Mouse (Mus musculus): ENCODE measurements around the gene C6. TPM values are rescaled to one million over a fixed set of nuclear protein-coding genes. Genes with fewer than 3 reads are reported as not detected.

The C6 gene
- polyA plus RNA-seq, 1 experiment from 2014 or later: 0.16 TPM

DNA sequence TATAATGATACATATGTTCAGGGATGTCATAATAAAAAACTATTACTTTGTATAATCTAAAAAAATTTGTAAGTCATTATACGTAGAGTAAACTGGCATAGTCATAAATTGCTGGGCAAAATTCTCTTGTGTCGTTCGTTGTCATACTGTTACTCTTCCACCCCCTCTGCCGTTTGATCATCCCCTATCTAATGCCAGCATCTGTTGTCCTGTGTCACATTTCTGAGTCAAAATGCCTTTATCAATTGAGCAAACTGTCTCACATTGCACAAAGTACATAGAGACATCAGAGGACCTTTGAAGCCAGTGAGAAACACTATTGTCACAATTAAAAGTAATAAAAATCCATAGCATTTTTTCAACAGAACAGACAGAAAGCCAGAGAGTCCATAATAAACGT lies 88.0 kb downstream of the C6 start:
- 90% methylated on average over 5 of the region's 5 CpGs for WGBS
- Histone ChIP-seq H3K27ac (ENCODE audit: low read depth, low read length) (no peak overlapping the region), H3K9ac (ENCODE audit: low read depth, low read length) (no peak overlapping the region), H3K4me1 (ENCODE audit: control insufficient read depth, insufficient read depth, low read depth, low read length) (no peaks in the 10 kb centered on the region), H3K4me3 (ENCODE audit: low read length) (no peak overlapping the region), H3K27me3 (replicated peaks; ENCODE audit: control insufficient read depth, insufficient read depth, low read length) (no peaks in the 10 kb centered on the region), H3K4me2 (ENCODE audit: low read length) (no peak overlapping the region), H3K36me3 (ENCODE audit: control insufficient read depth, insufficient read depth, low read length) (no peaks in the 10 kb centered on the region), H3K9me3 (ENCODE audit: control insufficient read depth, low read length) (no peaks in the 10 kb centered on the region)
- no peak for ATAC-seq

DNA sequence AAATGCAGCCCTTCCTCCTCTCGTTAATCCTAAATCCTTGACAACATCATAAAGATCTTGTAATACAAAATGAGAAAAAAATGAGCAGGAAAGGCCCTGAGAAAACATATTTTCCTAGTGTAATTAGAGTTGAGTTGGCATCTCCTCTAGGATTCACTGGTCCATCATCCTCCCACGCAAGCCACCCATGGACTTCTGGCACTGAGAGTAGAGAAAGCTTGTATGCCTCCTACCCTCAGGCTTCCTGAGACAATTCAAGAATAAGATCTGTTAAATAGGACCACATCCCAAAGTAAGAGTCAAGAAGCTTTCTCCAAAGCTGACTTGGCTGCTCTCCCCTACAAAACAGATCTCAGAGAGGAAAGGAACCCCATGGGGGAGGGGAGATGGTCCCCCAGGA lies 88.7 kb downstream of the C6 start:
- Histone ChIP-seq H3K9ac (ENCODE audit: low read depth, low read length) (no peak overlapping the region), H3K36me3 (ENCODE audit: control insufficient read depth, insufficient read depth, low read length) (no peaks in the 10 kb centered on the region), H3K27ac (ENCODE audit: low read depth, low read length) (no peak overlapping the region), H3K27me3 (replicated peaks; ENCODE audit: control insufficient read depth, insufficient read depth, low read length) (no peaks in the 10 kb centered on the region), H3K9me3 (ENCODE audit: control insufficient read depth, low read length) (no peaks in the 10 kb centered on the region), H3K4me2 (ENCODE audit: low read length) (no peak overlapping the region), H3K4me3 (ENCODE audit: low read length) (no peak overlapping the region), H3K4me1 (ENCODE audit: control insufficient read depth, insufficient read depth, low read depth, low read length) (no peaks in the 10 kb centered on the region)
- 87% methylated on average over 2 of the region's 2 CpGs for WGBS
- no peak for ATAC-seq

- no peaks in the 10 kb centered on the region for H3K36me3 ChIP-seq (ENCODE audit: control insufficient read depth, insufficient read depth, low read length)
- no peak overlapping the region for H3K4me3 ChIP-seq (ENCODE audit: low read length)
- H3K4me2 ChIP-seq (ENCODE audit: low read length): no peak overlapping the region
- H3K27ac ChIP-seq (ENCODE audit: low read depth, low read length): no peak overlapping the region
- ATAC-seq: no peak
- WGBS: 89% methylated on average over 10 of the region's 10 CpGs
- H3K27me3 ChIP-seq (replicated peaks; ENCODE audit: control insufficient read depth, insufficient read depth, low read length): no peaks in the 10 kb centered on the region
- H3K9ac ChIP-seq (ENCODE audit: low read depth, low read length): no peak overlapping the region
- no peaks in the 10 kb centered on the region for H3K9me3 ChIP-seq (ENCODE audit: control insufficient read depth, low read length)
- no peaks in the 10 kb centered on the region for H3K4me1 ChIP-seq (ENCODE audit: control insufficient read depth, insufficient read depth, low read depth, low read length)
These were observed 89.9 kb downstream of the C6 start for GRCm38 (mm10) chr15:4816752-4817493.

DNA sequence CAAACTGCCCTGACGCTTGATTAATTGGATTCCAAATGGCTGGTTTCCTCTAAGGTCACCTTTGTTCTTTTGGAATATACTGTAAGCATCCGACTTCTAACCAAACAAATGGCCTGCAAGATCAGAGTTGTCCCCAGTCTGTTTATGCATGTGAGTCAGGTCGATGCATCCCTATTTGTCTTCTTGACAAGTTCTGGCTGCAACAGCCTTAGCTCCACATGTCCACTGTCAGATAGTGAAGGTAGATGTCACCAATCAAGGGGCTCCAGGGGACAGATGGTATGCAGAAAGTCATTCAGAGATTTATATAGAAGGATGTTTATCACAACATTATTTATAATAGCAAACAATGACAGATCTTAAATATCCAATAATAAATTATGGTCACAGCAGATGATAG lies 91.5 kb downstream of the C6 start:
- ATAC-seq: peak; percentile 88
- WGBS: 59% methylated on average over 3 of the region's 3 CpGs
- Histone ChIP-seq H3K4me3 (ENCODE audit: low read length) (no peak overlapping the region), H3K27ac (ENCODE audit: low read depth, low read length) (no peak overlapping the region), H3K36me3 (ENCODE audit: control insufficient read depth, insufficient read depth, low read length) (no peaks in the 10 kb centered on the region), H3K9ac (ENCODE audit: low read depth, low read length) (no peak overlapping the region), H3K9me3 (ENCODE audit: control insufficient read depth, low read length) (no peaks in the 10 kb centered on the region), H3K27me3 (replicated peaks; ENCODE audit: control insufficient read depth, insufficient read depth, low read length) (no peaks in the 10 kb centered on the region), H3K4me1 (ENCODE audit: control insufficient read depth, insufficient read depth, low read depth, low read length) (no peaks in the 10 kb centered on the region), H3K4me2 (ENCODE audit: low read length) (no peak overlapping the region)

DNA sequence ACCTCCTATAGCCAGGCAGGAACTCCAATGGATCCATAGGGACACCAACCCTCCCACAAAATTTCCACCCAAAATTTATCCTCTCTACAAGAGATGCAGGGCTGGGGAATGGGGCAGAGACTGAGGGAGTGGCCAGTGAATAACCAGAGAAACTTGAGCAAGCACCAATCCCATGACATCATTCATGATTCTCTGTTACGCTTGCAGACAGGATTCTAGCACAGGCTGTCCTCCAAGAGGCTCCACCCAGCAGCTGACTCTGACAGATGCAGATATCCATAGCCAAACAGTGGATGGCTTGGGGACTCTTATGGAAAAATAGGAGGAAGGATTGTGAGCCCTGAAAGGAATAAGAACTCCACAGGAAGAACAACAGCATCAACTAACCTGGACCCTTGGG lies 94.2 kb downstream of the C6 start:
- H3K27me3 ChIP-seq (replicated peaks; ENCODE audit: control insufficient read depth, insufficient read depth, low read length): no peaks in the 10 kb centered on the region
- H3K27ac ChIP-seq (ENCODE audit: low read depth, low read length): no peak overlapping the region
- ATAC-seq: no peak
- H3K4me2 ChIP-seq (ENCODE audit: low read length): no peak overlapping the region
- H3K9me3 ChIP-seq (ENCODE audit: control insufficient read depth, low read length): no peaks in the 10 kb centered on the region
- no peaks in the 10 kb centered on the region for H3K4me1 ChIP-seq (ENCODE audit: control insufficient read depth, insufficient read depth, low read depth, low read length)
- H3K9ac ChIP-seq (ENCODE audit: low read depth, low read length): no peak overlapping the region
- H3K36me3 ChIP-seq (ENCODE audit: control insufficient read depth, insufficient read depth, low read length): no peaks in the 10 kb centered on the region
- 88% methylated on average over 1 of the region's 1 CpGs for WGBS
- no peak overlapping the region for H3K4me3 ChIP-seq (ENCODE audit: low read length)

DNA sequence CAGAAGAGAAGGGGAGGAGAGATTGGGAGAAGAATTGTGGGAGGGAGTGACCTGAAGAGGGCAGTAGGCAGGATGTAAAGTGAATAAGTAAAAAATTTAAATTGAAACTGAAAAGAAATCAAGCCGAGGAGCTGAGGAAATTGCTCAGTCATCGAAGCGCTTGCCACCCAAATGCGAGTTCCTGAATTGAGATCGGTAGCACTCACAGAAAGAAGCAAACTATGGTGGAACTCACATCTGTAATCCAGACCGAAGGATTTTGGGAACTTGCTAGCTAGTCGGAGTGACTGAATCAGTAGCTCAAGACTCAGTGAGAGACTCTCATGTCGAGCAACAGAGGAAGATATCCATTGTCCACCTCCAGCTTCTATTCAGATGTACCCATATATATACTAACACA lies 94.8 kb downstream of the C6 start:
- H3K27ac ChIP-seq (ENCODE audit: low read depth, low read length): no peak overlapping the region
- WGBS: 92% methylated on average over 8 of the region's 8 CpGs
- H3K4me1 ChIP-seq (ENCODE audit: control insufficient read depth, insufficient read depth, low read depth, low read length): no peaks in the 10 kb centered on the region
- no peaks in the 10 kb centered on the region for H3K27me3 ChIP-seq (replicated peaks; ENCODE audit: control insufficient read depth, insufficient read depth, low read length)
- H3K36me3 ChIP-seq (ENCODE audit: control insufficient read depth, insufficient read depth, low read length): no peaks in the 10 kb centered on the region
- no peak for ATAC-seq
- H3K4me3 ChIP-seq (ENCODE audit: low read length): no peak overlapping the region
- no peak overlapping the region for H3K9ac ChIP-seq (ENCODE audit: low read depth, low read length)
- H3K4me2 ChIP-seq (ENCODE audit: low read length): no peak overlapping the region
- no peaks in the 10 kb centered on the region for H3K9me3 ChIP-seq (ENCODE audit: control insufficient read depth, low read length)

- Histone ChIP-seq H3K9ac (ENCODE audit: low read depth, low read length) (no peak overlapping the region), H3K9me3 (ENCODE audit: control insufficient read depth, low read length) (no peaks in the 10 kb centered on the region), H3K27me3 (replicated peaks; ENCODE audit: control insufficient read depth, insufficient read depth, low read length) (no peaks in the 10 kb centered on the region), H3K4me2 (ENCODE audit: low read length) (no peak overlapping the region), H3K4me1 (ENCODE audit: control insufficient read depth, insufficient read depth, low read depth, low read length) (no peaks in the 10 kb centered on the region), H3K27ac (ENCODE audit: low read depth, low read length) (no peak overlapping the region), H3K4me3 (ENCODE audit: low read length) (no peak overlapping the region), H3K36me3 (ENCODE audit: control insufficient read depth, insufficient read depth, low read length) (no peaks in the 10 kb centered on the region)
- ATAC-seq: no peak
These were observed 100.8 kb downstream of the C6 start for GRCm38 (mm10) chr15:4827736-4828135.

GRCm38 (mm10) chr15:4836354-4836753 lies 109.4 kb downstream of the C6 start:
- H3K4me2 ChIP-seq (ENCODE audit: low read length): no peak overlapping the region
- WGBS: 90% methylated on average over 3 of the region's 3 CpGs

DNA sequence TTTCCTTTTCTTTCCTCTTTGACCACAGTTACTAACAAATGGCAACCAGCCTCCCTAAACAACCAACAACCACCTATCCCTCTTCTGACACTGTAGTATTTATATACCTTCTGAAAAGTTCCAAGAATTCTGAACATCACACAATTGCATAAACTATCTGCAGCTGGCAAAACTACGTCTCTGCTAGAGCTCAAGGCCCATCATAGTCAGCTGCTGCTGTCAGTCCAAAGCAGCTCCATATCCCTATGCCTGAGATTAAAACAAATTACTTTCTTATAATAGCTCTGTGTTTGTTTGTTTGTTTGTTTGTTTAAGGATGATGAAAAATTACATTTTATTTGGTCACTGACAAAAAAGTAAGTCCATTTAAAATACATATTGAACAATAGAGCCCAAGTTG lies 123.0 kb downstream of the C6 start:
- Histone ChIP-seq H3K4me2 (ENCODE audit: low read length) (no peak overlapping the region), H3K36me3 (ENCODE audit: control insufficient read depth, insufficient read depth, low read length) (no peaks in the 10 kb centered on the region), H3K27me3 (replicated peaks; ENCODE audit: control insufficient read depth, insufficient read depth, low read length) (no peaks in the 10 kb centered on the region), H3K4me1 (ENCODE audit: control insufficient read depth, insufficient read depth, low read depth, low read length) (no peaks in the 10 kb centered on the region), H3K9me3 (ENCODE audit: control insufficient read depth, low read length) (no peaks in the 10 kb centered on the region), H3K9ac (ENCODE audit: low read depth, low read length) (no peak overlapping the region), H3K27ac (ENCODE audit: low read depth, low read length) (no peak overlapping the region), H3K4me3 (ENCODE audit: low read length) (no peak overlapping the region)
- 92% methylated on average over 1 of the region's 1 CpGs for WGBS
- ATAC-seq: no peak

More at GRCm38 (mm10) chr15:4836354-4836753, 109.4 kb downstream of the C6 start:
- Histone ChIP-seq H3K27ac (ENCODE audit: low read depth, low read length) (no peak overlapping the region), H3K9ac (ENCODE audit: low read depth, low read length) (no peak overlapping the region), H3K36me3 (ENCODE audit: control insufficient read depth, insufficient read depth, low read length) (no peaks in the 10 kb centered on the region), H3K27me3 (replicated peaks; ENCODE audit: control insufficient read depth, insufficient read depth, low read length) (no peaks in the 10 kb centered on the region), H3K4me3 (ENCODE audit: low read length) (no peak overlapping the region), H3K4me1 (ENCODE audit: control insufficient read depth, insufficient read depth, low read depth, low read length) (no peaks in the 10 kb centered on the region), H3K9me3 (ENCODE audit: control insufficient read depth, low read length) (no peaks in the 10 kb centered on the region)
- ATAC-seq: no peak
